Mouse (Mus musculus) intestine, embryonic 15.5 days (tissue): ENCODE results near the gene Ttc28. TPM values are rescaled to one million over a fixed set of nuclear protein-coding genes. Genes with fewer than 3 reads are reported as not detected.
A peak's percentile ranks its signal among the peaks of the same experiment; 100 is the strongest.

Experiments used
- ATAC-seq: fragments of 200-750 bp; cut with Nextera tagmentation; 2 replicates; pipeline ENCODE4 v1.8.0; 2017; ENCODE audit warnings: moderate TSS enrichment, moderate library complexity
- H3K27ac ChIP-seq: fragments of 300-500 bp; sonication (generic); 2 replicates; pipeline ENCODE4 v1.5.1; 2015; ENCODE audit warnings: mild to moderate bottlenecking, inconsistent platforms
- H3K27me3 ChIP-seq: fragments of 300-500 bp; sonication (generic); replicated peaks from 2 replicates; pipeline ENCODE4 v1.6.1; 2015; ENCODE audit warnings: inconsistent platforms
- H3K36me3 ChIP-seq: fragments of 300-500 bp; sonication (generic); 2 replicates; pipeline ENCODE4 v1.6.1; 2015; ENCODE audit warnings: inconsistent platforms
- H3K4me1 ChIP-seq: fragments of 300-500 bp; sonication (generic); replicated peaks from 2 replicates; pipeline ENCODE4 v1.6.1; 2015; ENCODE audit warnings: inconsistent platforms
- H3K4me2 ChIP-seq: fragments of 300-500 bp; sonication (generic); replicated peaks from 2 replicates; pipeline ENCODE4 v1.6.1; 2015; ENCODE audit warnings: mild to moderate bottlenecking, inconsistent platforms
- H3K4me3 ChIP-seq: fragments of 300-500 bp; sonication (generic); replicated peaks from 2 replicates; pipeline ENCODE4 v1.5.1; 2015; ENCODE audit warnings: inconsistent platforms
- H3K9ac ChIP-seq: fragments of 300-500 bp; sonication (generic); 2 replicates; pipeline ENCODE4 v1.6.1; 2015; ENCODE audit warnings: inconsistent platforms
- H3K9me3 ChIP-seq: fragments of 300-500 bp; sonication (generic); 2 replicates; pipeline ENCODE4 v1.6.1; 2016; ENCODE audit warnings: inconsistent platforms
- WGBS: fragments of 180-500 bp; shearing (Covaris S2); methylation state at CpG from one replicate; pipeline ENCODE4 v1.1.7; 2015; 5-methylcytosine and 5-hydroxymethylcytosine counted together
- microRNA counts: library from miRNA; unstranded; fragments of <30 nt; microRNA quantifications from one replicate; lab custom pipeline; 2016
- polyA plus RNA-seq: library from polyadenylated mRNA; unstranded; fragments of >200 nt; fragmentation: Nextera tagmentation; extraction: Ambion mirVana; gene quantifications from 2 replicates; pipeline ENCODE4 v1.2.1, GENCODE M21; 2015

Ttc28 gene
- polyA plus RNA-seq, 1 experiment from 2014 or later: 6.9 TPM

GRCm38 (mm10) chr5:111325813-111326212 lies 446.2 kb downstream of the Ttc28 start:
- ATAC-seq: no peak
- Histone ChIP-seq H3K4me2 (no peak overlapping the region), H3K36me3 (no peaks in the 10 kb centered on the region), H3K27me3 (no peaks in the 10 kb centered on the region), H3K4me3 (no peak overlapping the region), H3K27ac (no peak overlapping the region), H3K9ac (no peak overlapping the region), H3K4me1 (no peaks in the 10 kb centered on the region), H3K9me3 (no peaks in the 10 kb centered on the region)
- 5% methylated on average over 1 of the region's 1 CpGs for WGBS

GRCm38 (mm10) chr5:111327420-111327819 lies 447.8 kb downstream of the Ttc28 start:
- no peak overlapping the region for H3K4me3 ChIP-seq
- H3K27me3 ChIP-seq: no peaks in the 10 kb centered on the region
- no peaks in the 10 kb centered on the region for H3K36me3 ChIP-seq
- ATAC-seq: no peak
- H3K27ac ChIP-seq: no peak overlapping the region
- no peak overlapping the region for H3K4me2 ChIP-seq
- no peak overlapping the region for H3K9ac ChIP-seq
- H3K4me1 ChIP-seq: peaks cover 6% of the 10 kb centered on the region; the same call in 1 of the 2 replicates
- WGBS: 77% methylated on average over 7 of the region's 7 CpGs
- no peaks in the 10 kb centered on the region for H3K9me3 ChIP-seq

GRCm38 (mm10) chr5:111329782-111330416 lies 450.3 kb downstream of the Ttc28 start:
- peak overlapping the region; percentile 56 for H3K9ac ChIP-seq
- ATAC-seq: peak; percentile 65

GRCm38 (mm10) chr5:111330417-111331098 lies 451.0 kb downstream of the Ttc28 start, which contains the start of gene Pitpnb:
Gene Pitpnb, plus strand, starts transcription at chr5:111330763.
- no peaks in the 10 kb centered on the region for H3K36me3 ChIP-seq
- no peaks in the 10 kb centered on the region for H3K9me3 ChIP-seq
- under 1% methylated on average over 72 of the region's 78 CpGs for WGBS
- H3K4me3 ChIP-seq: peak within 1 kb of the TSS; percentile 96
- ATAC-seq: peak; percentile 99
- H3K4me1 ChIP-seq: peaks cover 7% of the 10 kb centered on the region; the same call in 1 of the 2 replicates
- H3K27me3 ChIP-seq: no peaks in the 10 kb centered on the region
- H3K9ac ChIP-seq: peak within 1 kb of the TSS; percentile 98
- peak within 1 kb of the TSS; percentile 69 for H3K4me2 ChIP-seq
- peak within 1 kb of the TSS; percentile 79 for H3K27ac ChIP-seq

More at GRCm38 (mm10) chr5:111329782-111330416, 450.3 kb downstream of the Ttc28 start:
- Histone ChIP-seq H3K9me3 (no peaks in the 10 kb centered on the region), H3K27ac (peak overlapping the region; percentile 75), H3K4me1 (peaks cover 7% of the 10 kb centered on the region; the same call in 1 of the 2 replicates), H3K4me2 (peak overlapping the region; percentile 69), H3K4me3 (peak overlapping the region; percentile 96), H3K36me3 (no peaks in the 10 kb centered on the region), H3K27me3 (no peaks in the 10 kb centered on the region)
- 19% methylated on average over 10 of the region's 10 CpGs for WGBS

- under 1% methylated on average over 14 of the region's 14 CpGs for WGBS
These were observed 451.5 kb downstream of the Ttc28 start for GRCm38 (mm10) chr5:111331099-111331435.

GRCm38 (mm10) chr5:111335939-111336691 lies 456.5 kb downstream of the Ttc28 start:
- 60% methylated on average over 8 of the region's 8 CpGs for WGBS

More at GRCm38 (mm10) chr5:111331099-111331435, 451.5 kb downstream of the Ttc28 start:
- no peaks in the 10 kb centered on the region for H3K27me3 ChIP-seq
- peak overlapping the region; percentile 58 for H3K4me2 ChIP-seq
- no peak; the same call in 1 of the 2 replicates for ATAC-seq
- H3K9me3 ChIP-seq: no peaks in the 10 kb centered on the region
- H3K36me3 ChIP-seq: 0 out of 2 replicates have a peak, but pooled peaks cover 2% of the 10 kb centered on the region
- H3K4me3 ChIP-seq: peak overlapping the region; percentile 96
- H3K27ac ChIP-seq: peak overlapping the region; percentile 79
- H3K9ac ChIP-seq: peak overlapping the region; percentile 98
- H3K4me1 ChIP-seq: peaks cover 7% of the 10 kb centered on the region; the same call in 1 of the 2 replicates

More at GRCm38 (mm10) chr5:111335939-111336691, 456.5 kb downstream of the Ttc28 start:
- ATAC-seq: no peak
- peaks cover 7% of the 10 kb centered on the region; the same call in 1 of the 2 replicates for H3K4me1 ChIP-seq
- no peak overlapping the region for H3K9ac ChIP-seq
- no peak overlapping the region for H3K27ac ChIP-seq
- peaks cover 11% of the 10 kb centered on the region for H3K36me3 ChIP-seq
- no peaks in the 10 kb centered on the region for H3K9me3 ChIP-seq
- H3K4me2 ChIP-seq: no peak overlapping the region
- no peak overlapping the region for H3K4me3 ChIP-seq
- H3K27me3 ChIP-seq: no peaks in the 10 kb centered on the region

MicroRNAs encoded within 50 kb of the gene (microRNA counts, 519-probe panel; counts per million panel counts)
- 1,520 counts per million, percentile 34 among the panel's probes with 10 or more counts for microRNA mmu-miR-701 (lab: Ali Mortazavi, UCI)

Other genes starting within 250 kb of the Ttc28 start
- gene Noc4l, start 226.4 kb upstream of the Ttc28 start, polyA plus RNA-seq: 57.0 and 57.3 TPM in 2 replicates
- gene Ddx51, start 226.4 kb upstream of the Ttc28 start, polyA plus RNA-seq: 23.2 and 26.9 TPM in 2 replicates
- gene Ep400, start 109.1 kb upstream of the Ttc28 start, polyA plus RNA-seq: 33.6 and 37.4 TPM in 2 replicates
- gene Pus1, start 99.1 kb upstream of the Ttc28 start, polyA plus RNA-seq: 64.1 and 69.3 TPM in 2 replicates
- 10.3 and 12.4 TPM in 2 replicates for gene Ulk1, start 69.7 kb upstream of the Ttc28 start, polyA plus RNA-seq
- gene Hscb, start 40.0 kb upstream of the Ttc28 start, polyA plus RNA-seq: 36.7 and 36.9 TPM in 2 replicates
- gene Chek2, start 39.8 kb upstream of the Ttc28 start, polyA plus RNA-seq: 35.7 and 36.4 TPM in 2 replicates